Mouse (Mus musculus) heart, adult 2 months (tissue): Measurements from ENCODE around the gene Zpr1.

Source experiments
- CTCF ChIP-seq: fragments of 200-600 bp; IDR thresholded peaks from 2 replicates; pipeline ENCODE4 v1.8.1; 2022; ENCODE audit warnings: antibody characterized with exemption, mild to moderate bottlenecking, moderate library complexity
- EP300 ChIP-seq: fragments of 200-500 bp; IDR thresholded peaks from 2 replicates; pipeline ENCODE4 v1.6.1; 2011; ENCODE audit warnings: low read depth, low read length, control low read depth; ENCODE audit not compliant: insufficient read depth
- POLR2A ChIP-seq: fragments of 200-500 bp; IDR thresholded peaks from 2 replicates; pipeline ENCODE4 v1.6.1; 2011; ENCODE audit warnings: mild to moderate bottlenecking, low read depth, low read length, control low read depth; ENCODE audit not compliant: insufficient read depth

DNA sequence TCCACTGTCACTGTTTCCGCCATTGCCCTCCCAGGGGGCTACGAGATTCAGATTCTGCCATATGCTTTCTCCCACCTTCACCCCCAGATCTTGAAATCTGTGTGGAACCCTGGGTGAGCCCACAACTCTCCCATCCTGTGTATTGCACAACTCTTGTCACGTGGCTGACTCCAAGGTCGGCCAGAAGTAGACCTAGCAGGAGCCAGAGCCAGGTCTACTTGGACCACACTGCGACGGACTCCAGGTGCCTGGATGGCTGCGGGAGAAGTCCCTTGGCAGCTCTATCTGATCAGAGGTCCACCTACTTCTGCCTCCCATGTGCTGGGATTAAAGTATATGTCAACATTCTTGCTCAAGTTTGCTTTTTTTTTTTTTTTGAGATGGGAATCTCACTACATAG lies 11.7 kb upstream of the Zpr1 start:
- TF ChIP-seq CTCF (no peak), POLR2A (no peak), EP300 (no peak)
